Mouse (Mus musculus) small intestine, adult 2 months (tissue): ENCODE data around the gene Tulp4. TPM values are rescaled to one million over a fixed set of nuclear protein-coding genes. Genes with fewer than 3 reads are reported as not detected.

Source experiments
- H3K27ac ChIP-seq: fragments of 200-500 bp; 2 replicates; pipeline ENCODE4 v1.5.1; 2012; ENCODE audit warnings: low read depth, low read length, control low read depth, inconsistent platforms; ENCODE audit not compliant: insufficient read depth
- H3K27me3 ChIP-seq: fragments of 200-500 bp; 2 replicates; pipeline ENCODE4 v1.6.1; 2012; ENCODE audit warnings: mild to moderate bottlenecking, moderate library complexity, low read length, inconsistent platforms; ENCODE audit not compliant: control insufficient read depth, insufficient read depth
- H3K36me3 ChIP-seq: fragments of 200-500 bp; 2 replicates; pipeline ENCODE4 v1.6.1; 2012; ENCODE audit warnings: mild to moderate bottlenecking, low read length, control low read depth, inconsistent platforms; ENCODE audit not compliant: control insufficient read depth, insufficient read depth
- H3K4me1 ChIP-seq: fragments of 200-500 bp; 2 replicates; pipeline ENCODE4 v1.6.1; 2012; ENCODE audit warnings: low read length, inconsistent platforms, mixed read lengths; ENCODE audit not compliant: control insufficient read depth, insufficient read depth, insufficient read length
- H3K4me3 ChIP-seq: fragments of 200-500 bp; 2 replicates; pipeline ENCODE4 v1.5.1; 2012; ENCODE audit warnings: low read depth, mild to moderate bottlenecking, control low read depth, inconsistent platforms, low read length, moderate library complexity
- CTCF ChIP-seq: fragments of 200-500 bp; IDR thresholded peaks from 2 replicates; pipeline ENCODE4 v1.5.1; 2012; ENCODE audit warnings: low read depth, mild to moderate bottlenecking, control low read depth, inconsistent platforms, low read length, moderate library complexity, mixed read lengths; ENCODE audit not compliant: insufficient replicate concordance, insufficient read length; ENCODE audit errors: extremely low read depth
- POLR2A ChIP-seq: fragments of 200-500 bp; IDR thresholded peaks from 2 replicates; pipeline ENCODE4 v1.6.1; 2012; ENCODE audit warnings: low read depth, mild to moderate bottlenecking, control low read depth, inconsistent platforms, low read length, moderate library complexity
- WGBS: fragments of 180-500 bp; shearing (Covaris S2); methylation state at CpG from one replicate; pipeline ENCODE4 v1.1.7; 2018; 5-methylcytosine and 5-hydroxymethylcytosine counted together
- polyA plus RNA-seq: library from polyadenylated mRNA; depleted of rRNA; stranded (reverse); fragments of >200 nt; gene quantifications from 2 replicates; pipeline ENCODE4 v1.2.3, GENCODE M21; 2012

Tulp4 gene
- polyA plus RNA-seq, 1 experiment = 45.3 TPM

- Histone ChIP-seq H3K27ac (peak overlapping the region; percentile 57), H3K27me3 (0 out of 2 replicates have a peak, but pooled peaks cover 3% of the 10 kb centered on the region), H3K4me3 (peak overlapping the region; percentile 80), H3K4me1 (no peaks in the 10 kb centered on the region), H3K36me3 (0 out of 2 replicates have a peak, but pooled peaks cover 2% of the 10 kb centered on the region)
- TF ChIP-seq POLR2A (no peak; the same call in 1 of the 2 replicates), CTCF (no peak)
- WGBS = under 1% methylated on average over 50 of the region's 50 CpGs
These were observed 871 bp downstream of the Tulp4 start for GRCm38 (mm10) chr17:6107015-6107601.

DNA sequence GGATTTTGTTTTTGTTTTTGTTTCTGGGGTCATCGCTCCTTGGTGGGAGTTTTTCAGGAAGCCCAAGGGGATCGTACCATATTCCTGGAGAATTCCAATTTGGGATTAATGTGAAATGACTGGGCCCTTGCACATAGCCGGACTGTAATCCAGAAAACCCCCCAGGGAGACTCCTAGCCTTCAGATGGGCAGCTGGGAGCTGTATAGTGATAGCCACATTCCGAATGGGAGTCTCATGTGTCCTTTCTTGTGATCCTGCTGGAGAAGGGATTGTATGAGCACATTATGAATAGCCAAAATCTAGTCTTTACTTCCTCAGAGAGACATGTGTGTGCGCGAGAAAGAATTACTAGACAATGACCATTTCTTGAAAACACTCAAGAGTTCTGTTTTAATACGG lies 1.9 kb downstream of the Tulp4 start:
- H3K4me3 ChIP-seq = no peak overlapping the region
- TF ChIP-seq CTCF (no peak), POLR2A (no peak)
- 0 out of 2 replicates have a peak, but pooled peaks cover 2% of the 10 kb centered on the region for H3K36me3 ChIP-seq
- H3K27me3 ChIP-seq = 0 out of 2 replicates have a peak, but pooled peaks cover 3% of the 10 kb centered on the region
- WGBS = 82% methylated on average over 7 of the region's 7 CpGs
- H3K4me1 ChIP-seq = no peaks in the 10 kb centered on the region
- no peak overlapping the region for H3K27ac ChIP-seq

- WGBS = 78% methylated on average over 3 of the region's 3 CpGs
- Histone ChIP-seq H3K27me3 (no peaks in the 10 kb centered on the region), H3K27ac (no peak overlapping the region), H3K4me3 (no peak overlapping the region), H3K4me1 (no peaks in the 10 kb centered on the region), H3K36me3 (0 out of 2 replicates have a peak, but pooled peaks cover 2% of the 10 kb centered on the region)
- TF ChIP-seq CTCF (no peak), POLR2A (no peak)
These were observed 4.7 kb downstream of the Tulp4 start for GRCm38 (mm10) chr17:6110956-6111355.

- H3K36me3 ChIP-seq = 0 out of 2 replicates have a peak, but pooled peaks cover 2% of the 10 kb centered on the region
- WGBS = 92% methylated on average over 6 of the region's 6 CpGs
These were observed 7.4 kb downstream of the Tulp4 start for GRCm38 (mm10) chr17:6113653-6114052.

DNA sequence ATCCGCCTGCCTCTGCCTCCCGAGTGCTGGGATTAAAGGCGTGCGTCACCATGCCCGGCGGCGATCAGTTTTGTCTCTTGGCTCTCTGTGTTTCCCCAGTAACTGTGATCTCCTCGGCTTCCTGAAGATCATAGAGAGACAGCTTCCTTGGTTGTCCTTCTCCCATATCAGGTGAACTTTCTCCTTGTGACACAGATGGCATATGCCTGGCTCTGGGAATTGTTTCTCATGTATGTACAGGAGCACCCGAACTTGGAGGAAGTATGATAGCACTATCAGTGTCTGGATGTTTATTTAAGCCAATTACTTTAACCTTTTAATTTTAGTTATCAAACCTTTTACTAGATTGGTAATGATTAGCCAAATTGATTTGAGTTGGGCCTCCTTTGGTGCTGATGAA lies 8.8 kb downstream of the Tulp4 start:
- no peaks in the 10 kb centered on the region for H3K27me3 ChIP-seq
- no peaks in the 10 kb centered on the region for H3K36me3 ChIP-seq
- H3K4me1 ChIP-seq = peaks cover 4% of the 10 kb centered on the region; the same call in 1 of the 2 replicates
- H3K4me3 ChIP-seq = no peak overlapping the region
- TF ChIP-seq CTCF (no peak), POLR2A (no peak)
- H3K27ac ChIP-seq = peak overlapping the region; percentile 8; the same call in 1 of the 2 replicates
- 36% methylated on average over 9 of the region's 9 CpGs for WGBS

More at GRCm38 (mm10) chr17:6113653-6114052, 7.4 kb downstream of the Tulp4 start:
- Histone ChIP-seq H3K27me3 (no peaks in the 10 kb centered on the region), H3K4me3 (no peak overlapping the region), H3K4me1 (peaks cover 4% of the 10 kb centered on the region; the same call in 1 of the 2 replicates), H3K27ac (no peak overlapping the region)
- TF ChIP-seq POLR2A = no peak
- no peak for TF ChIP-seq CTCF

DNA sequence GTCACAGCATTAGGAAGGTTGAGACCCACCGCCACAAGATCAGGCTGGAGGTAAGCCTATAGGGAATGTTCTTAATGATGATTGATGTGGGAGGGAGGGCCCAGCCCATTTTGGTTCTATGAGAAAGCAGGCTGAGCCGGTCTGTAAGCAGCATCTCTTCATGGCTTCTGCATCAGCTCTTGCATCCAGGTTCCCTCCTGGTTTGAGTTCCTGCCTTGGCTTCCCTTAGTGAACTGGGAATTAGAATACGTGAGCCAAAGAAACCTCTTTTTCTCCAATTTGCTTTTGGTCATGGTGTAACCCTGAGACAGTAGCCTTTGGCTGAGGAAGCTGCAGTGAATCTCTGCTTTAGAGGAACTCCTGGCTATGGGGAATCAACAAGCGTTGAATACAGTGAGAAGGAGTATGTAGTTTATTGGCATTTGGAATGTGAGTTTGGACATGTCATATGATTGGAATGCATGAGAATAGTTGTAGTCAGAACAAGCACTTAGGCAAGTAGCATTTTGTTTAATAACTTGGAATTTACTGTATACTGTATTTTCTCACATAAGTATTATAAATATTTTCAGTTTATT lies 11.0 kb downstream of the Tulp4 start:
- Histone ChIP-seq H3K4me1 (peaks cover 4% of the 10 kb centered on the region; the same call in 1 of the 2 replicates), H3K27me3 (no peaks in the 10 kb centered on the region), H3K27ac (no peak overlapping the region), H3K36me3 (peaks cover 2% of the 10 kb centered on the region), H3K4me3 (no peak overlapping the region)
- TF ChIP-seq POLR2A (no peak), CTCF (no peak)
- 81% methylated on average over 4 of the region's 4 CpGs for WGBS

DNA sequence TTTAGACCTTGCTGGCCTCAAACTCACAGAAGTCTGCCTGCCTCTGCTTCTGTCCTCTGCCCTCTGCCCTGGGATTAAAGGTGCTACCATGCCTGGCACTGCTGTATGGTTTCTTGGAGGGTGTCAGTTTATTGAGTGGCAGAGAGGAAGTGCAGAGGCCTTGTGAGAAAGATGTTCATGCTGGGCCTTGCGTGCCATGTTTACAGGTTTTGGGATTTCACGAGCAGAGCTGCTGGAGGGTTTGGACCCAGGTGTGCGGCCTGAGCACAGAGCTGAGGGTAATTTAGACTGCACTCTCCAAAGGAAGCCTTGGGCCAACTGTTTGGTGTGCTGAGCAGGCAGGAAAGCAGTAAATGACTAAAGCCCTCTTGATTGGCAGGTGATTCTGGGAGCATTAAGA lies 11.7 kb downstream of the Tulp4 start:
- H3K27ac ChIP-seq = no peak overlapping the region
- TF ChIP-seq CTCF (no peak), POLR2A (no peak)
- peaks cover 4% of the 10 kb centered on the region; the same call in 1 of the 2 replicates for H3K4me1 ChIP-seq
- H3K36me3 ChIP-seq = peaks cover 9% of the 10 kb centered on the region
- H3K4me3 ChIP-seq = no peak overlapping the region
- 71% methylated on average over 3 of the region's 3 CpGs for WGBS
- H3K27me3 ChIP-seq = no peaks in the 10 kb centered on the region
